ENCODE assay signal across 10 mouse cellular contexts in the genomic region with DNA sequence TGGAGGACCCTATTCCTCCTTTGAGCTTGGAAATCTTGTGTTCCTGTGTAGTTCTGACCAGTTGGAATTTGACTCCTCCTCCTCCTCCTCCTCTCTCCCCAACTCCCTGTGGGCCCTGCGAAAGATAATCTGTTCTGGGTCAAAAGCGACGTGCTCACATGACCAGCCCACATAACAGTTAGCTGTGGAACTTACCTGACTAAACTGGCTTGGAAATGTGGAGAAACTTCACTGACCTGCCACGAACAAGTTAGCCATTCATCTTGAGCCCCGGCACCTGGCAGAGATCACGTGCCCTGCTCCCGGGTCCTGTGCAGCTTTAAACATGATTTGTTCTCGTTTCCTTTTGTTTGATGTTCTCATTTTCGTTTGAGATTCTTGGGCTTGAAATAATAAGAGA.
DNase-seq lines count a peak whose midpoint lies in the region; ATAC-seq and TF ChIP-seq lines count a peak whose summit lies in the region.
"Had no signal": no experiment of that assay in that cellular context is flagged by ENCODE, and none has a peak within 500 bp of the region (broad histone marks: within the 10 kb centered on the region; RNA-seq: fewer than 3 reads in every experiment).

No protein-coding gene starts in this region.

- 65% methylated on average over 9 of the region's 9 CpGs for WGBS in forebrain, embryonic 10.5 days
- 60% methylated on average over 9 of the region's 9 CpGs for WGBS in forebrain, embryonic 13.5 days
- 19% methylated on average over 9 of the region's 9 CpGs for whole genome bisulfite sequencing in embryonic facial prominence, embryonic 14.5 days
- 5% methylated on average over 9 of the region's 9 CpGs for WGBS in kidney, postnatal 0 days
- 16% methylated on average over 9 of the region's 9 CpGs for WGBS in lung, postnatal 0 days

- peaks cover 8% of the 10 kb centered on the region for H3K36me3 ChIP-seq in forebrain, embryonic 10.5 days (replicated peaks)
- H3K36me3 ChIP-seq in forebrain, embryonic 13.5 days (ENCODE audit: poor library complexity, severe bottlenecking): no peaks in the 10 kb centered on the region
- no peaks in the 10 kb centered on the region for H3K36me3 ChIP-seq in embryonic facial prominence, embryonic 14.5 days (ENCODE audit: control insufficient read depth, insufficient read depth, low read length)
- H3K36me3 ChIP-seq in kidney, postnatal 0 days (ENCODE audit: insufficient read depth, low read length): no peaks in the 10 kb centered on the region
- 0 out of 2 replicates have a peak, but pooled peaks cover 4% of the 10 kb centered on the region for H3K36me3 ChIP-seq in lung, postnatal 0 days (ENCODE audit: insufficient read depth, low read length)

- peak overlapping the region; percentile 22; the same call in 1 of the 2 replicates for H3K27ac ChIP-seq in forebrain, embryonic 10.5 days
- no peak overlapping the region for H3K27ac ChIP-seq in forebrain, embryonic 13.5 days
- H3K27ac ChIP-seq in embryonic facial prominence, embryonic 14.5 days (replicated peaks; ENCODE audit: low read depth, low read length): no peak overlapping the region
- peak overlapping the region; percentile 85 for H3K27ac ChIP-seq in kidney, postnatal 0 days
- peak overlapping the region; percentile 86 for H3K27ac ChIP-seq in lung, postnatal 0 days (ENCODE audit: low read length)
- H3K27ac ChIP-seq: liver, embryonic 14.5 days had no signal

- H3K9ac ChIP-seq in forebrain, embryonic 13.5 days: no peak overlapping the region
- H3K9ac ChIP-seq in embryonic facial prominence, embryonic 14.5 days (ENCODE audit: low read depth, low read length): no peak overlapping the region
- no peak overlapping the region for H3K9ac ChIP-seq in kidney, postnatal 0 days (ENCODE audit: low read depth, low read length)
- no peak overlapping the region for H3K9ac ChIP-seq in lung, postnatal 0 days (replicated peaks; ENCODE audit: low read depth)
- H3K9ac ChIP-seq: liver, embryonic 14.5 days had no signal

- H3K4me2 ChIP-seq in forebrain, embryonic 13.5 days: no peak overlapping the region
- H3K4me2 ChIP-seq in embryonic facial prominence, embryonic 14.5 days (ENCODE audit: low read depth, low read length): peak overlapping the region; percentile 35; the same call in 1 of the 2 replicates
- 0 out of 2 replicates have a peak overlapping the region, but pooled peaks have one; percentile 16 for H3K4me2 ChIP-seq in kidney, postnatal 0 days (ENCODE audit: low read length)
- no peak overlapping the region for H3K4me2 ChIP-seq in lung, postnatal 0 days (replicated peaks; ENCODE audit: low read depth, low read length)

- DNase-seq in forebrain, embryonic 10.5 days (ENCODE audit: extremely low spot score, low spot score): no peak
- DNase-seq in embryonic facial prominence, embryonic 14.5 days (ENCODE audit: low spot score): no peak
- peak; percentile 79 for DNase-seq in kidney, postnatal 0 days (ENCODE audit: low spot score)
- peak; percentile 87 for DNase-seq in lung, postnatal 0 days (ENCODE audit: low spot score)
- DNase-seq in spleen, postnatal 10 days (ENCODE audit: low spot score in 2 of 2): no peak
- no peak for DNase-seq in layer of hippocampus, adult 18-20 months (ENCODE audit: low spot score in 2 of 2)
- no peak for DNase-seq in cerebellum, adult 9-10 months
- DNase-seq: thymus, postnatal 36 days had no signal

- ATAC-seq in forebrain, embryonic 13.5 days: no peak
- no peak for ATAC-seq in embryonic facial prominence, embryonic 14.5 days (ENCODE audit: low read depth)
- peak; percentile 87 for ATAC-seq in kidney, postnatal 0 days (replicated peaks; ENCODE audit: low FRiP score, low read depth)
- peak; percentile 50 for ATAC-seq in lung, postnatal 0 days

- no peak for TF ChIP-seq CTCF in kidney, postnatal 0 days (IDR thresholded peaks at IDR 0.05; ENCODE audit: low read depth)
- no peak for TF ChIP-seq CTCF in lung, postnatal 0 days (IDR thresholded peaks at IDR 0.05)

- H3K4me1 ChIP-seq in forebrain, embryonic 10.5 days: peaks cover 32% of the 10 kb centered on the region
- peaks cover 8% of the 10 kb centered on the region; the same call in 1 of the 2 replicates for H3K4me1 ChIP-seq in forebrain, embryonic 13.5 days
- H3K4me1 ChIP-seq in embryonic facial prominence, embryonic 14.5 days (ENCODE audit: control insufficient read depth, insufficient read depth, low read length): peaks cover 13% of the 10 kb centered on the region
- H3K4me1 ChIP-seq in kidney, postnatal 0 days (replicated peaks; ENCODE audit: insufficient read depth, low read length): peaks cover 31% of the 10 kb centered on the region; the same call in 1 of the 2 replicates
- H3K4me1 ChIP-seq in lung, postnatal 0 days (ENCODE audit: insufficient read depth, low read depth, low read length): peaks cover 30% of the 10 kb centered on the region; the same call in 1 of the 2 replicates

- H3K4me3 ChIP-seq in forebrain, embryonic 10.5 days: no peak overlapping the region
- H3K4me3 ChIP-seq in forebrain, embryonic 13.5 days: no peak overlapping the region
- no peak overlapping the region for H3K4me3 ChIP-seq in embryonic facial prominence, embryonic 14.5 days (ENCODE audit: low read depth, low read length)
- no peak overlapping the region for H3K4me3 ChIP-seq in kidney, postnatal 0 days (replicated peaks; ENCODE audit: low read depth, low read length)
- no peak overlapping the region for H3K4me3 ChIP-seq in lung, postnatal 0 days (ENCODE audit: low read depth, low read length)

- H3K9me3 ChIP-seq in forebrain, embryonic 10.5 days: no peaks in the 10 kb centered on the region; the same call in 1 of the 2 replicates
- no peaks in the 10 kb centered on the region for H3K9me3 ChIP-seq in forebrain, embryonic 13.5 days (replicated peaks)
- no peaks in the 10 kb centered on the region for H3K9me3 ChIP-seq in embryonic facial prominence, embryonic 14.5 days (ENCODE audit: control insufficient read depth, low read length)
- H3K9me3 ChIP-seq in kidney, postnatal 0 days (replicated peaks; ENCODE audit: low read length): no peaks in the 10 kb centered on the region
- no peaks in the 10 kb centered on the region for H3K9me3 ChIP-seq in lung, postnatal 0 days (ENCODE audit: low read length)

- no peaks in the 10 kb centered on the region for H3K27me3 ChIP-seq in forebrain, embryonic 10.5 days (ENCODE audit: poor library complexity, severe bottlenecking)
- no peaks in the 10 kb centered on the region for H3K27me3 ChIP-seq in forebrain, embryonic 13.5 days
- H3K27me3 ChIP-seq in embryonic facial prominence, embryonic 14.5 days (replicated peaks; ENCODE audit: control insufficient read depth, insufficient read depth, low read length): no peaks in the 10 kb centered on the region
- H3K27me3 ChIP-seq in kidney, postnatal 0 days (ENCODE audit: insufficient read depth, low read length): no peaks in the 10 kb centered on the region
- no peaks in the 10 kb centered on the region for H3K27me3 ChIP-seq in lung, postnatal 0 days (replicated peaks; ENCODE audit: insufficient read depth, low read length)

- peak; percentile 71 for TF ChIP-seq EP300 in lung, postnatal 0 days (IDR thresholded peaks at IDR 0.05)

Comparison
In these comparisons a context has a peak if more than half of its experiments do, and no peak if none do; other contexts are left out.
1. H3K27ac ChIP-seq: peak in forebrain, embryonic 10.5 days (single experiment), kidney, postnatal 0 days (single experiment) and lung, postnatal 0 days (single experiment); none in forebrain, embryonic 13.5 days (single experiment) and embryonic facial prominence, embryonic 14.5 days (single experiment).
2. DNase-seq: peak in kidney, postnatal 0 days (single experiment) and lung, postnatal 0 days (single experiment); none in forebrain, embryonic 10.5 days (single experiment), embryonic facial prominence, embryonic 14.5 days (single experiment), spleen, postnatal 10 days (0 of 2), layer of hippocampus, adult 18-20 months (0 of 2) and cerebellum, adult 9-10 months (single experiment).
3. ATAC-seq: peak in kidney, postnatal 0 days (single experiment) and lung, postnatal 0 days (single experiment); none in forebrain, embryonic 13.5 days (single experiment) and embryonic facial prominence, embryonic 14.5 days (single experiment).
4. H3K4me2 ChIP-seq: peak in embryonic facial prominence, embryonic 14.5 days (single experiment) and kidney, postnatal 0 days (single experiment); none in forebrain, embryonic 13.5 days (single experiment) and lung, postnatal 0 days (single experiment).